Mouse (Mus musculus): ENCODE results near the gene Ifrd2. TPM values are rescaled to one million over a fixed set of nuclear protein-coding genes. Genes with fewer than 3 reads are reported as not detected.

Ifrd2 gene
- polyA plus RNA-seq, 1 experiment from 2014 or later, result 27.7 TPM

DNA sequence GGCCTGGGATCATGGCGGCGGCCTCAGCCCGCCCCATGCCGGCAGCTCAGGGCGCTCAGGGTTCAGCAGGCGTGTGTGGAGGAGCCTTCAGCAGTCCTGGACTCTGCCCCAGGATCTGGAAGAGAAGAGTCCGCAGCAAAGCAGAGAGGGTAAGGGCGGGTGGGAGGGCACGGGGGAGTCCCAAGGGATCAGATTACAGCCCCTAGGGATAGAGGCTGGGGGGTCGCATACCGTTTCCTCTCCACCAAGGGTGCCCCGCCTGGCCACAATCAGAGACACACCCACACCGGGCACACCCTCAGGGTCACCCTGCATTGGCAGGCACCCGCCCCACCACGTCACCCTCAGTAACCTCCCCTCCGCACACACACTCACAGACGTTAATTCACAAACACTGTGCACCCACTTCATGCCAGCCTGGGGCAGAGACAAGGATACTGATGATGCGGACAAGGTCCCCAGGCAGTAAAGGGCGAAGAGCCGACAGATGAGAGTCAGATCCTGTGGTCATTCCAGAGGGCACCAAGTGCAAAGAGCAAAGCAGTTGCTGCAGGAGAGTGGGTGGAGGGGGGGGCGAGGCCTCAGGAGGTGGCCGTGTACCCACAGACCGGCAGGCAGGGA is 17.7 kb downstream of the Ifrd2 start:
- peak overlapping the region; percentile 15; the same call in 1 of the 2 replicates for H3K4me2 ChIP-seq (replicated peaks; ENCODE audit: low read depth, low read length)
- 46% methylated on average over 23 of the region's 23 CpGs for WGBS
- ATAC-seq (ENCODE audit: low FRiP score) (0 out of 2 replicates have a peak, but pooled peaks have one; percentile 8), DNase-seq (ENCODE audit: low spot score) (no peak)
- no peaks in the 10 kb centered on the region for H3K27me3 ChIP-seq (ENCODE audit: control insufficient read depth, insufficient read depth, low read length)
- H3K4me1 ChIP-seq (replicated peaks; ENCODE audit: control insufficient read depth, insufficient read depth, low read length), result peaks cover 22% of the 10 kb centered on the region
- H3K9me3 ChIP-seq (ENCODE audit: control insufficient read depth, low read length), result no peaks in the 10 kb centered on the region
- H3K36me3 ChIP-seq (ENCODE audit: control insufficient read depth, insufficient read depth, low read length), result no peaks in the 10 kb centered on the region
- peak overlapping the region; percentile 12; the same call in 1 of the 2 replicates for H3K4me3 ChIP-seq (ENCODE audit: low read depth, low read length)
- H3K9ac ChIP-seq (ENCODE audit: low read depth, low read length), result no peak overlapping the region
- H3K27ac ChIP-seq (ENCODE audit: low read depth, low read length), result no peak overlapping the region

DNA sequence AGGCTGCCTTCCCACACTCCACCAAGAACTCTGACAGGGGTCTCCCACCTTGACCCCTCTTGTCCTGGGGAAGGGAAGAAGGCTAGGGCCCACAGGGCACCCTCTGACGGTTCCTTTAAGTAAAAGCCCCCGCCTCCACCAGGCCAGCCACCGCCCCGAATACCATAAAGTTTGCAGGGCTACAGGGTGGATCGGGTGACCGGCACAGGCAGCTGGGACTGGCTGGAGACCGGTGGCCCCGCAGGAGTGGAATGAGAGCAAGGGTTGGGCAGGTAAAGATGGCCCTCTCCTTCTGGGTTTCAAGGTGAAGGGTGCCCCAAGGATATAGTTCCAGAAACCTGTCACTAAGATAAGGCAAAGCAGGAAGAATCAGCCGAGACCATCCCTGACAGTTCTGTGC is 19.1 kb downstream of the Ifrd2 start:
- Histone ChIP-seq H3K4me1 (replicated peaks; ENCODE audit: control insufficient read depth, insufficient read depth, low read length) (peaks cover 26% of the 10 kb centered on the region), H3K36me3 (ENCODE audit: control insufficient read depth, insufficient read depth, low read length) (no peaks in the 10 kb centered on the region), H3K4me2 (replicated peaks; ENCODE audit: low read depth, low read length) (no peak overlapping the region), H3K9ac (ENCODE audit: low read depth, low read length) (no peak overlapping the region; the same call in 1 of the 2 replicates), H3K4me3 (ENCODE audit: low read depth, low read length) (no peak overlapping the region), H3K9me3 (ENCODE audit: control insufficient read depth, low read length) (no peaks in the 10 kb centered on the region), H3K27me3 (ENCODE audit: control insufficient read depth, insufficient read depth, low read length) (no peaks in the 10 kb centered on the region), H3K27ac (ENCODE audit: low read depth, low read length) (no peak overlapping the region)
- WGBS, result 15% methylated on average over 9 of the region's 9 CpGs
- no peak for DNase-seq (ENCODE audit: low spot score)
- ATAC-seq (ENCODE audit: low FRiP score), result no peak

DNA sequence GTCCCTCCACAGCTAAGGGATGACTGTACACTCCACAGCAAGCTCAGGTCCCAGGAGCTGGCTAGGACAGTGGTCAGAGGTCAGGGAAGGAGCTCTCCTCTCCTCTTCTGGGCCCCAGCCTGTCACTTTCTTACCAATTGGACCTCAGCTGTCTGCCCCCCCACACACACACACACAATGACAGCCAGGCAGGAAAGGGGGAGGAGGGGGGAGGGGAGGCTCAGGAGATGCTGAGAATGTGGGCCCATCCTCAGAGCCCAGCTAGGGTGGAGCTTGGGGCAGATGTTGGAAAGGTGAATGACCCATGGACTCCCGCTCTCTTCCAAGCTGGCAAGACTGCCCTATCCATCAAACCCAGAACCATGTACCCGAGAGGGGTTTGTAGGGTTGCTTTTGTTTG is 19.6 kb downstream of the Ifrd2 start:
- H3K4me1 ChIP-seq (replicated peaks; ENCODE audit: control insufficient read depth, insufficient read depth, low read length), result peaks cover 29% of the 10 kb centered on the region

DNA sequence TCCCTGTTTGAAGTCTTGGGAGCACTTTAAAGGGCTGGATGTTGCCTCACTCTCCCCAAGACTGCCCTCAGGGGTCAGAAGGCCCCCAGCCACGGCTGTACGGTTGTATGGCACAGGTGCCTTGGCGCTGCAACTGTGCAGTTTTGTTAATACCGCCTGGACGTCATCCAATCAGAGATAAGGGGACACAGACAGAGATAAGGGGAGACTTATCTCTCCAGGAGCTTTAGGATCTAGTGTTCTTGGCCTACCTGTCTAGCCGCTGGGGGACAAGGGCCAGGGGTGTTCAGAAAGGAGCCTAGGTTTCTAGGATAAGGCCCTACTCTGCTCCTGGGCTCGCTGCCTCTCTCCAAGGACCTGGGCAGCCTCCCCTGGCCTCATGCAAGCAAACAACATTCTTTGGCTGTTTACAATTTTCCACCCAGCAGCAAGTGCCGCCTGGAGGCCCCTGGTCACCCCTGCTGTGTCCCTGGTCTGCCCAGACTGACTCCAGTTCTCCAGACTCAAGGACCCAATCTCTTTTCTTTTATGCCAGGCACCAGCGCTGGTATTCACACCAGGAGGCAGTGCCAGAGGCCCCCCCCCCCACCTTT is 20.3 kb downstream of the Ifrd2 start:
- DNase-seq (ENCODE audit: low spot score) (no peak), ATAC-seq (ENCODE audit: low FRiP score) (no peak)
- no peaks in the 10 kb centered on the region for H3K9me3 ChIP-seq (ENCODE audit: control insufficient read depth, low read length)
- peaks cover 29% of the 10 kb centered on the region for H3K4me1 ChIP-seq (replicated peaks; ENCODE audit: control insufficient read depth, insufficient read depth, low read length)
- no peak overlapping the region for H3K4me3 ChIP-seq (ENCODE audit: low read depth, low read length)
- H3K27ac ChIP-seq (ENCODE audit: low read depth, low read length), result no peak overlapping the region
- no peak overlapping the region for H3K9ac ChIP-seq (ENCODE audit: low read depth, low read length)
- no peaks in the 10 kb centered on the region for H3K36me3 ChIP-seq (ENCODE audit: control insufficient read depth, insufficient read depth, low read length)
- no peak overlapping the region for H3K4me2 ChIP-seq (replicated peaks; ENCODE audit: low read depth, low read length)
- H3K27me3 ChIP-seq (ENCODE audit: control insufficient read depth, insufficient read depth, low read length), result no peaks in the 10 kb centered on the region
- WGBS, result 61% methylated on average over 9 of the region's 9 CpGs

More for the DNA sequence above, 19.6 kb downstream of the Ifrd2 start:
- WGBS, result 48% methylated on average over 2 of the region's 2 CpGs
- Histone ChIP-seq H3K27ac (ENCODE audit: low read depth, low read length) (no peak overlapping the region), H3K4me2 (replicated peaks; ENCODE audit: low read depth, low read length) (no peak overlapping the region), H3K27me3 (ENCODE audit: control insufficient read depth, insufficient read depth, low read length) (no peaks in the 10 kb centered on the region), H3K36me3 (ENCODE audit: control insufficient read depth, insufficient read depth, low read length) (no peaks in the 10 kb centered on the region), H3K9me3 (ENCODE audit: control insufficient read depth, low read length) (no peaks in the 10 kb centered on the region), H3K4me3 (ENCODE audit: low read depth, low read length) (no peak overlapping the region), H3K9ac (ENCODE audit: low read depth, low read length) (no peak overlapping the region)
- no peak for DNase-seq (ENCODE audit: low spot score)
- no peak for ATAC-seq (ENCODE audit: low FRiP score)

DNA sequence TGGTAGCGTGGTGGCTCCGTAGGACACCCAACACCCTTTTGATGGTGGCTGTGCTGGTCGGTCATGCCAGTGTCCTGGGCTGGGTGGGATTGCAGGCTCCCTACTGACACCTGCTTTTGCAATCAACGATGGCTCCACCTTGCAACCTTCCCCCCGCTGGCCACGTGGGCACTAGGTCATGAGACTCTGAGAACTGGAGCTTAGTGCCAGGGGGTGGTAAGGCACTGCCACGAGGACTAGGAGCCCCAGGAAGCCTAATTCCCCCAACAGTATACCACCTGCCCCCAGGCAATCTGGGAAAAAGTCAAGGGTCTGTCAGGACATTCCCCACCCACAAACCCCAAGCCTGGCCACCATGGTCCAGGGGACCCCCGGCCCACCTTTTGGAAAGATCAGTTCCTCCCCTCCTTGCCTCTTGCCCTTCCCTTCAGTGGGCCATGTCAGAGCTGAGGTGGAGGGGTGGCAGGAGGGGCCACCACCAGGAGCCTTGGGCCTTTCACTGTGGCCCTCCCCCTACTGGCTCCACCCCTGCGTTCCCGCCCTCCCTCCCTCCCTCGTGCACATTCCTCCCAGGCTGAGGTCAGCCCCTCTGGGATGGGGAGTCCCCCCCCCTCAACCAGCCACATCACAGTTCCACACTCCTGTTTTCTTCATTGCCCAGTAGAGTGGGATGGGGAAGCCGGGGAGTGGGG is 21.4 kb downstream of the Ifrd2 start, which contains the start of gene Sema3b:
Gene Sema3b (minus strand): TSS at position 489 of the 692 bp plus-strand sequence.
- Histone ChIP-seq H3K4me1 (replicated peaks; ENCODE audit: control insufficient read depth, insufficient read depth, low read length) (peaks cover 28% of the 10 kb centered on the region), H3K9ac (ENCODE audit: low read depth, low read length) (no peak within 1 kb of the TSS), H3K4me2 (replicated peaks; ENCODE audit: low read depth, low read length) (0 out of 2 replicates have a peak within 1 kb of the TSS, but pooled peaks have one; percentile 4), H3K27me3 (ENCODE audit: control insufficient read depth, insufficient read depth, low read length) (no peaks in the 10 kb centered on the region), H3K27ac (ENCODE audit: low read depth, low read length) (no peak within 1 kb of the TSS), H3K9me3 (ENCODE audit: control insufficient read depth, low read length) (no peaks in the 10 kb centered on the region), H3K36me3 (ENCODE audit: control insufficient read depth, insufficient read depth, low read length) (no peaks in the 10 kb centered on the region), H3K4me3 (ENCODE audit: low read depth, low read length) (no peak within 1 kb of the TSS)
- no peak for ATAC-seq (ENCODE audit: low FRiP score)
- 56% methylated on average over 9 of the region's 12 CpGs for WGBS
- no peak for DNase-seq (ENCODE audit: low spot score)

DNA sequence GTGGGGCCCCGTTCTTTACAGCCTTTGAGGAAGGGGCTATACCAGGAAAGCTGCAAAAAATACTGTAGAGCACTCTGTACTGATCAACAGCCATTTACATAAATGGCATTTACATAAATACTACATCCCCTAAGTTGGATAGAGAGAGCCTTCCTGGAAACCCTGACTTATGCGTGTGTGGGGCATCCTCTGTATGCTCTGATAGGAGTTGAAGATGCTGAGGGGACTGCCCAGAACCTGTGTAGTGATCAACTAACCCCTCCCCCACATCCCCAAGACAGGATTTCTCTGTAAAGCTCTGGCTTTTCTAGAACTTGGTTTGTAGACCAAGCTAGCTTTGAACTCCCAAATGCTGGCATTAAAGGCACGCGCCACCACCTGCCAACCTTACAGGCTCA is 22.0 kb downstream of the Ifrd2 start:
- no peak overlapping the region for H3K4me2 ChIP-seq (replicated peaks; ENCODE audit: low read depth, low read length)
- WGBS, result 67% methylated on average over 4 of the region's 4 CpGs
- H3K36me3 ChIP-seq (ENCODE audit: control insufficient read depth, insufficient read depth, low read length), result 0 out of 2 replicates have a peak, but pooled peaks cover 3% of the 10 kb centered on the region
- H3K4me3 ChIP-seq (ENCODE audit: low read depth, low read length), result no peak overlapping the region
- no peaks in the 10 kb centered on the region for H3K9me3 ChIP-seq (ENCODE audit: control insufficient read depth, low read length)
- no peak overlapping the region for H3K27ac ChIP-seq (ENCODE audit: low read depth, low read length)
- DNase-seq (ENCODE audit: low spot score) (no peak), ATAC-seq (ENCODE audit: low FRiP score) (no peak)
- no peak overlapping the region for H3K9ac ChIP-seq (ENCODE audit: low read depth, low read length)
- peaks cover 24% of the 10 kb centered on the region for H3K4me1 ChIP-seq (replicated peaks; ENCODE audit: control insufficient read depth, insufficient read depth, low read length)
- no peaks in the 10 kb centered on the region for H3K27me3 ChIP-seq (ENCODE audit: control insufficient read depth, insufficient read depth, low read length)

DNA sequence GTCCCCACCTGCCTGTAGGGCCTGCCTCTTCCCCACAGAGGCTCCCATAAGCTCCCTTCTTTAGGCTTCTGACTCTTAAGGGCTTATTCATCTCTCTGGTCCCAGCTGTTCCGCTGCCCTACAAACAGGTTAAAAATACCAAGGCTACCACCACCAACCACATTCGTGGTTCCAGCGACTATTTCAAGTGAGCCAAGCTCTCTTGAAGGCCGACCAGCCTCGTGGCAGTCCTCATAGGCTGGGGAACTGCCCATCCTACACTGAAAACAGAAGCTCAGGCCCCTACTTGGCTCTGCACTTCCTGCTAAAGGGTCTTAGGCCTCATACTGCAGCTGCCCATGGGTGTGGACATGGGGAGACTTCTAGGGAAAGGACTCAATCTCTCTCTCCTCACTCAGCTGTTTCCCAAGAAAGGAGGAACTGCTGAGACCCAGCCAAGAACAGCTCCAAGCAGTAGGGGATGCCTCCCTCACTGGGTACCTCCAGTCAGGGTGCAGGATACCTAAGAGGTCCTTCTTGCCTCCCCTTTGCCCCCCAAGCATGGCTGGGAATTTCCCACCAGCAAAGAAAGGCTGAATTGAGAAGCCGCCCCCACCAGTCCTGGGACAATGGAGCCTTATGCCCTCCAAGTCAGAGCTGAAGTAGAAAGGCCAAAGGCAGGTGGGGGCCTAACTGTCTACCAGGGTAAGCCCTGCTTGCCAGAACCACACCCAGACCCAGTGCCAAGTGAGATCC is 24.2 kb downstream of the Ifrd2 start:
- H3K9ac ChIP-seq (ENCODE audit: low read depth, low read length), result peak overlapping the region; percentile 61
- peaks cover 15% of the 10 kb centered on the region; the same call in 1 of the 2 replicates for H3K36me3 ChIP-seq (ENCODE audit: control insufficient read depth, insufficient read depth, low read length)
- DNase-seq (ENCODE audit: low spot score) (no peak), ATAC-seq (ENCODE audit: low FRiP score) (no peak)
- no peak overlapping the region for H3K4me3 ChIP-seq (ENCODE audit: low read depth, low read length)
- peak overlapping the region; percentile 94 for H3K27ac ChIP-seq (ENCODE audit: low read depth, low read length)
- H3K4me1 ChIP-seq (replicated peaks; ENCODE audit: control insufficient read depth, insufficient read depth, low read length), result peaks cover 24% of the 10 kb centered on the region
- no peaks in the 10 kb centered on the region for H3K9me3 ChIP-seq (ENCODE audit: control insufficient read depth, low read length)
- H3K27me3 ChIP-seq (ENCODE audit: control insufficient read depth, insufficient read depth, low read length), result no peaks in the 10 kb centered on the region
- H3K4me2 ChIP-seq (replicated peaks; ENCODE audit: low read depth, low read length), result peak overlapping the region; percentile 59; the same call in 1 of the 2 replicates
- 80% methylated on average over 6 of the region's 6 CpGs for WGBS

DNA sequence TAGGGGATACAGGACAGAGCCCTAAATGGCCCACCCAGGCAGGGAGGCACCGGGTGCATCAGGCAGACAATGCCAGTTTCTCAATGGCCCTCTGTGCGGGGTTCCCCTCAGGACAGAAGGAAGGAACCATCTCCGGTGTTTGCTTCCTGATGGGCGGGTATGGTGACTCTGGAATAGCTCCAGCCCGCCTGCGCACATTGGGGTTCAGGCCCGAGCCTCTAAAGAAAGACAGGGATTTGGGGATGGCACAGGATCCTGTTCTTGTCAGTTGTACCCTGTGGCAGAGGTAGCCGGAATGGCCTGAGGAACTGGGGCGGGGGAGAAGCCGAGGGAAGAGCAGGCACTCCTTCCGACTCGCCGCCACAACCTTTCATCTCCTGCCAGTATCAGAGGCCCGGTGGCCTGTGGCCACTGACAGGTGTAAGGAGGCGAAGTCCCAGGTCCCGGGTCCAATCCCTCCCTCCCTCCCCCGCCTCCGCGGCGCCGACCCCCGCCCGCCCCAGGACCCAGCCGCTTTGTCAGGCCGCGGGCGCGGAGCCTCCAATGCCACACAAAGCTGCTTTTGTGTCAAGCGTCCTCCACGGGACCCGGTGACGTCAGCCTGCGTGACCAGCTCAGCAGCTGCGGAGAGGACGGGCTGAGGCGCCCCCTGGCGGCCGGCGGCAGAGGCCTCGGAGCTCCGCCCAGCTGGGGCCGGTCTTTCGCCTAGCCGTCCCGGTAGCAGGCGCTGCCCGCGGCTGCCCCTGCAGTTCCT is 24.9 kb downstream of the Ifrd2 start:
- Histone ChIP-seq H3K4me3 (ENCODE audit: low read depth, low read length) (peak overlapping the region; percentile 18; the same call in 1 of the 2 replicates), H3K9ac (ENCODE audit: low read depth, low read length) (peak overlapping the region; percentile 61), H3K36me3 (ENCODE audit: control insufficient read depth, insufficient read depth, low read length) (peaks cover 16% of the 10 kb centered on the region; the same call in 1 of the 2 replicates), H3K9me3 (ENCODE audit: control insufficient read depth, low read length) (no peaks in the 10 kb centered on the region), H3K4me1 (replicated peaks; ENCODE audit: control insufficient read depth, insufficient read depth, low read length) (peaks cover 24% of the 10 kb centered on the region), H3K27ac (ENCODE audit: low read depth, low read length) (peak overlapping the region; percentile 94), H3K27me3 (ENCODE audit: control insufficient read depth, insufficient read depth, low read length) (no peaks in the 10 kb centered on the region), H3K4me2 (replicated peaks; ENCODE audit: low read depth, low read length) (peak overlapping the region; percentile 59)
- peak; percentile 93 for ATAC-seq (ENCODE audit: low FRiP score)
- peak; percentile 100 for DNase-seq (ENCODE audit: low spot score)
- WGBS, result 4% methylated on average over 28 of the region's 48 CpGs
